Mouse (Mus musculus) kidney, postnatal 25 days (tissue): ENCODE measurements around the gene Dmbx1.

ENCODE experiments used
- DNase-seq, 2 experiments: peaks; one replicate each; pipeline ENCODE4 v3.0.0; 2021; ENCODE audit warnings: mixed read lengths in 2 of 2

The Dmbx1 gene

GRCm38 (mm10) chr4:115939295-115940102, at the start of gene Dmbx1:
Gene Dmbx1, minus strand, starts transcription at chr4:115939926.
- peak; percentile 7 to 52 for DNase-seq

- DNase-seq, result no peak
Observed at GRCm38 (mm10) chr4:115989382-115989781, 49.7 kb upstream of the Dmbx1 start.

DNA sequence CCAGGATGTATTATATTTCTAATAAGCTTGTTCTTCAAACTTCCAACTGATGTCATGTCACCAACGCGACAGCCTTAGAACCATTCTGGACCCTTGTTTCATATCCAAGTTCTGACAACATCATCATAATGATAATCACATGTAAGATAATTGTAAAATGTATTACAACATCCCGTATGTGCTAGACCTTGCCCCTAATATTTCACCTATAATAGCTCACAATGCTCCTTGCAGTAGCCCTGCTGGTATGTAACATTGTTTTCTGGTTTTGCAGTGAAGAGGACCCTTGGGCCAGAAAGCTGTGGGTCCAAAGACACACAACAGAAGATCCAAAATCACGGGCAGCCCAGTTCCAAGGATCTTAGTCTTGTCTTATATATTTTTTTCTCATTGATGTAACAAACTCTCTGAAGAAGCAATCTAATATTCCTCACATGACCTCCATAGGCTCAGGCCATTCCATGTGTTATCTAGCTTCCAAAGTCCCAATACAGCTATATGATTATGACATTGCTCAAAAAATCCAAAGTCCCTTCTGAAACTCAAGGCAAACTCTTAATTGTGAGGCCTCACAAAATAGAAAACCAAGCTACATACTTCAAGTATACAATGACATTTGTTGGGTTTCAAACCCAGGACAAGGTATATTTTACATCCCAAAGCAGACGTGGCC, 48.3 kb upstream of the Dmbx1 start:
- DNase-seq, result no peak

- DNase-seq, result no peak
Observed at GRCm38 (mm10) chr4:115987436-115987835, 47.7 kb upstream of the Dmbx1 start.

GRCm38 (mm10) chr4:115984967-115985366, 45.2 kb upstream of the Dmbx1 start:
- no peak for DNase-seq

- peak; percentile 83 to 93 for DNase-seq
Observed at GRCm38 (mm10) chr4:115984111-115984510, 44.4 kb upstream of the Dmbx1 start.

GRCm38 (mm10) chr4:115980676-115981075, 41.0 kb upstream of the Dmbx1 start:
- DNase-seq, result peak; percentile 62 to 80

- no peak for DNase-seq
Observed at GRCm38 (mm10) chr4:115979437-115979836, 39.7 kb upstream of the Dmbx1 start.

DNA sequence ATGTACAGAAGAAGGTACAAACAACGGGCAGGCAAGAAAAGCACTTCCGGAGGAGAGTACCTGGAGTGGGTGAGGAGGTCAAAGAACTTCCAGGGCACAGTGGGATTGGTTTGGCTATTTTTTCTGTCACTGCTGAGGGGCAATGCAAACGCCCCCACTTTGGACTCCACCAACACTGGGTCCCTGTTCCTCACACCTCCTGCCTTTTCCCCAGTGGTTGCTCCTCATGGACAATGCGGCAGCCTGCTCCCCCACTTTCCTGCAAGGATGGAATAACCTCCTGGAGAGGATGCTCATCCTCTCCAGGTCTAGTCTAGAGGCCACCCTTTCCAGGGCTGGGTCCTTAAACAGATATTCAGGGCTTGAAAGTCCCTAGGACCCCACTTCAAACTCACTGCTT, 39.2 kb upstream of the Dmbx1 start:
- DNase-seq, result no peak

- DNase-seq, result no peak
Observed at GRCm38 (mm10) chr4:115972543-115972942, 32.8 kb upstream of the Dmbx1 start.

DNA sequence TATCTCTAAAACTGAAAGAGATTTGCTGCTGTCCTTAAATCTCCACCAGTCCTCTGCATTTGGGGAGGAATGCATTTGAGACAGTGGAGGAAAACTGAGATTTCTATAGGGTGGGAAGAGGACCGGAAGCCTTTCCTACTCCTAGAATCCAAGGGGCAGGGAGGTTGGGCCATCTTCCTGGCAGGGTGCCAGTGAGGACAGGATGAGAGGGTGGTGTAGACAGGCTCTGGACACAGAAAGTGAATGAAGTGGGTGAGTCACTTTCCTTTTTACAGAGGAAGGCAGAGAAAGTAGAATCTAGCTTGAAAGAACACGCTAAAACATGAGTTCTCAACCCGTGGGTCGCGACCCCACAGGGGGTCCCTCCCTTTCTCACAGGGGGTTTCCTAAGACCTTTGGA, 24.7 kb upstream of the Dmbx1 start:
- peak in 1 of 2 experiments; percentile 26 for DNase-seq

DNA sequence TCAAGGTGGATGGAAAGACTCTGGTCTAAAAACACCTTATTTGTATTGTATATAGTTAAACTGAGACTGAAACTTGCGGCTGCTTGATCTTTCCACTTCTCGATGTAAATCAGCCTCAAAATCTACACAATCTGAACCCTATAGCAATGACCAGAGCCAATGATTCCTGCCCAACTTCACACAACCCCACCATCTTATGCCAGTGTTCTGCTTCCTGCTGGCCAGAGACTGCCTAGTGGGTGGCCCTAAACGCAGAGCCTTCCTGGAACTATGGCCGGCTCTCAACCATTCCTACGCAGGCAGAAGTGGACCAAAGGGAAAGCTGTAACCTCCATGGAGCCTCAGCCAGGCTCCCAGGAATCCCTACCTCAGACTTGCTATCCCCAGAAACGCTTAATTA, 24.0 kb upstream of the Dmbx1 start:
- DNase-seq, result no peak

DNA sequence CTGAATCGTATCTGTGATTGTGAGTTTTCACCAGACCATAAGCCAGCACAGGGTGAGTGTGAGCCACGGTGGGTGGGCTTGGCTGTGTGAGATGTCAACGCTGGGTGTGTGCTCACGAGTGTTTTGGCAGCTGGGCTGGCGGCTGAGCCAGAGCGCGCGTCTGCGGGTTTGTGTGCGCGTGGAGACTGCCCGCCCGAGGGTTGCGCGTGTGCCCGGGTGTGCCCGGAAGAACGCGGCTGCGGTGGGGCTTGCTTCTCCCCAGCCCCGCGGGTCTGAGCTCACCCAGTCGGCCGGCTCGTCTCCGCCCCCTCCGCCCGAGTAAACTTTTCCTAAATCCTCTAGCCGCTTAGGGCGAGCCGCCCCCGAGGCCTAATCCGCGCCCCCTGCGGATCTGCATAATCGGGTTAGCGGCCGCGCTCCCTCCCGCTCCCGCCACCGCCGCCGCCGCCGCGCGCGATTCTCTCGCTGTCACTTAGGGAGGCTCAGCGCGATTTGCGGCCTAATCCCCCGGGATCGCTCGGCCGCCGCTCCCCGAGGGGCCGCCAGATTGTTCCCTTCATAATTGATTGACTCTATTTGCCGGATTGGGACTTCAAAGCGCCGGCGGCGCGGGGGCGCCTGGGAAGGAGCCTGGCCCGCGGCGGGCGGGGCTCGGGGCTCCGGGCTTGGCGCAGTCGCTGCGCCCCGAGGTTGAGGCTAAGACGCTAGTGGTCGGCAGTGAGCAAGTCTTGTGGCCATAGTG, 23.1 kb upstream of the Dmbx1 start:
- peak; percentile 10 to 46 for DNase-seq

DNA sequence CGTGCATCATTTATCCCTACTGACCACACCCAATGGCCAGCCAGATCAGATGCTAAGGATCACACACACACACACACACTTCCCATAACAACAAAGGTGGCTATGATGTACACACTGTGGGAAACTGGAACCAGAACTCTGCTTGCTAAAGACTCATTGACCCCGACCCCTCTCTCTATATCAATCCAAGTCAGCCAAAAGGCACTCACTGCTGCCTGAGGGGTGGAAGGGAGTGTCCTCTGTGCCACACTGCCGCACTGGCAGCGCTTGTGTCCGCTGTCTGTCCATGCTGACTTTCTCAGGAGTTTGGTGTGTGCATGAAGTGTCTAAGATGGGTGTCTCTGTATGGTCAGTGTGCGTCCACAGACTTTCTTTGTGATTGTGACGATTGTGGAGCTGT, 22.3 kb upstream of the Dmbx1 start:
- no peak for DNase-seq

GRCm38 (mm10) chr4:115959546-115959945, 19.8 kb upstream of the Dmbx1 start:
- DNase-seq, result no peak

DNA sequence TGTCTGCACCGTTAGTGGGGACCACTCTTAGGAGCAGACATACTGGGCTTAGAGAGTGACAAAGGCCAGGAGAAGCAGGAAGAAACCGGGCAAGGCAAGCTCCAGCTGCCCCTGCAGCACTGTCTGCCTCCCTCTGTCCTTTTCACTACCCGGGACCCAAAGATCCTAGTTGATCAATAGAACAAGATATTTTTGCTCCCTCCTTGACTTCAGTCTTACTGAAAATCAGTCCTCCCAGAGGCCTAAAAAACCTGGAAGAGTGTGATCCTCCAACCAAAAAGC, 15.7 kb upstream of the Dmbx1 start:
- no peak for DNase-seq

- no peak for DNase-seq
Observed at GRCm38 (mm10) chr4:115954656-115955493, 15.1 kb upstream of the Dmbx1 start.

DNA sequence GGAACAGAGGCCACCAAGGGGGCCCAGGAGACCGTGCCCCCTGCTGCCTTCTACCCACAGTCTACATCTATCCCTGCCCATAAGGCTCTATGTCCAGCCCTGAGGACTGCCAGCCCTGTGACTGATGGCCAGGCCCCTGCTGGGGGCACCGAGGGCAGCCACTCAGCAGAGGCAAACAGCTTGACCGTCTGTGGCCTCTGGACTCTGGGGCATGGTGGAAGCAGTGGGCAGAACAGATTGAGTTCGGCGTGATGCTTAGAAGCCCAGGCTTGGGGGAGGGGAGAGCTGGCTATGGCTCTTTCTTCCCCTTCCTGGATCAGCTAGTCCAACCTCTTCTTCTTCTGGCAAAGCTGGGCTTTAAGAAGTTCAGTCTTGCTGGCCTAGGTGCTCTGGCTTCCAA, 13.8 kb upstream of the Dmbx1 start:
- peak; percentile 54 to 81 for DNase-seq

GRCm38 (mm10) chr4:115952758-115953157, 13.0 kb upstream of the Dmbx1 start:
- DNase-seq, result peak in 1 of 2 experiments; percentile 66

- DNase-seq, result no peak
Observed at GRCm38 (mm10) chr4:115943669-115944314, 4.1 kb upstream of the Dmbx1 start.

DNA sequence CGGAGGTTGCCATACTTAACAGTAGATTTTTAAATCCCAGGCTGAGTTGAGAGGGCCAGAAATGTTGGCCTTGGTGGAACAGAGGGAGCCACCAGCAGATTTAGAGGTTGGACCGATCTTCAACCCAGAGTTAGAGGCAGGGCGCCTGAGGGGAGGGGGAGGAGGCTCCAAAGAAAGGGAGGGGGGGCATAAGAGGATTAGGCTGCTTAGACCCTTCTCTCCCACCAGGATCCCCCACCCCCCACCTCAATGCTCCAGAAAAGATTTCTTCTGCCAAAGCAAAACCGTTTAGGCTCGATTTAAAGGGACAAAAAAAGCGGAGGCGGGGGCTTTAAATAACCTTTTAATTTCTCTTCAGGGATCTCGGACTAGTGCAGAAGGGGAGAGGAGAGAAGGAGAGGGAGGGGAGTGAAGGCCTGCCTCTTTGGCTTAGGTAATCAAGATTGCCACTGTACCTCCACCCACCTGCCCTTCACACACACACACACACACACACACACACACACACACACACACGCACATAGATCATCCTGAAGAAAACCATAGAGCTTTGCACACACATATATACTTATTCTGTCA, 1.6 kb upstream of the Dmbx1 start:
- no peak for DNase-seq

DNA sequence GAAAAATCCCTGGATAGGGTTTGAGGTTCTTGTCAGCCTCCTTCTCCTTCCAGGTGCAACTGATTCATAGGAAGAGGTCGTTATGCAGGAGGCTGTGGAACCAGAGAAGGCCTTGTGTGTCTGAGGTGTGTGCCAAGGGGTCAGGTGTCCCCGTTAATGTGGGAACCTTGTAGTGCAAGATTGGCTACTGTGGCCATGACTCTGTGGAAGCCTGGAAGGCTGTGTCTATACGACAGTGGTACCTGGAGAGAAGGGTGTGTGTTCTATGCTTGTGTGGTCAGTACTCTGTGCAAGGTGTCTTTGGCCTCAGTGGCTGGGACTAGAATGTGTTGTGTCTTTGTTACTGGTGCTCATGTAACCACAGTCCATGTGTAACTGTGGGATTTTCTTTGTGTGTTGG, 955 bp upstream of the Dmbx1 start:
- no peak for DNase-seq
